Mouse (Mus musculus) bone marrow macrophage, adult 2 months (primary cell): ENCODE measurements around the gene Ccdc170. TPM values are rescaled to one million over a fixed set of nuclear protein-coding genes. Genes with fewer than 3 reads are reported as not detected.

ENCODE experiments used
- H3K27ac ChIP-seq: 2 replicates; pipeline ENCODE4 v1.5.1; 2012; ENCODE audit warnings: low read depth, low read length; ENCODE audit not compliant: insufficient read depth
- H3K4me1 ChIP-seq: 2 replicates; pipeline ENCODE4 v1.6.1; 2012; ENCODE audit warnings: low read length; ENCODE audit not compliant: control insufficient read depth, insufficient read depth
- H3K4me3 ChIP-seq: 2 replicates; pipeline ENCODE4 v1.5.1; 2012; ENCODE audit warnings: mild to moderate bottlenecking, low read length, moderate library complexity; ENCODE audit not compliant: insufficient read depth
- CTCF ChIP-seq: IDR thresholded peaks from 2 replicates; pipeline ENCODE4 v1.5.1; 2012; ENCODE audit warnings: low read depth, mild to moderate bottlenecking, low read length, moderate library complexity
- POLR2A ChIP-seq: IDR thresholded peaks from 2 replicates; pipeline ENCODE4 v1.6.1; 2012; ENCODE audit warnings: mild to moderate bottlenecking, low read depth, low read length, borderline replicate concordance
- polyA plus RNA-seq: library from polyadenylated mRNA; stranded (reverse); fragments of >200 nt; gene quantifications from 2 replicates; pipeline ENCODE4 v1.2.4, GENCODE M21; 2012; ENCODE audit not compliant: missing spikeins, insufficient read depth, insufficient read length

Gene Ccdc170
- polyA plus RNA-seq, 1 experiment, result not detected

- Histone ChIP-seq H3K27ac (no peak overlapping the region), H3K4me1 (0 out of 2 replicates have a peak, but pooled peaks cover 2% of the 10 kb centered on the region), H3K4me3 (no peak overlapping the region)
- TF ChIP-seq CTCF (no peak), POLR2A (no peak)
These were observed 1.4 kb upstream of the Ccdc170 start for GRCm38 (mm10) chr10:4480929-4481328.

- TF ChIP-seq CTCF (no peak), POLR2A (no peak)
- Histone ChIP-seq H3K4me1 (0 out of 2 replicates have a peak, but pooled peaks cover 2% of the 10 kb centered on the region), H3K27ac (no peak overlapping the region), H3K4me3 (no peak overlapping the region)
These were observed 607 bp upstream of the Ccdc170 start for GRCm38 (mm10) chr10:4481695-4482094.

- Histone ChIP-seq H3K4me1 (0 out of 2 replicates have a peak, but pooled peaks cover 2% of the 10 kb centered on the region), H3K27ac (no peak overlapping the region), H3K4me3 (no peak overlapping the region)
- no peak for TF ChIP-seq CTCF
These were observed 1.5 kb downstream of the Ccdc170 start for GRCm38 (mm10) chr10:4483848-4484247.

GRCm38 (mm10) chr10:4484986-4485385 is 2.7 kb downstream of the Ccdc170 start:
- TF ChIP-seq CTCF, result no peak
- no peak for TF ChIP-seq POLR2A
- H3K4me1 ChIP-seq, result 0 out of 2 replicates have a peak, but pooled peaks cover 2% of the 10 kb centered on the region

GRCm38 (mm10) chr10:4489865-4490264 is 7.6 kb downstream of the Ccdc170 start:
- TF ChIP-seq CTCF, result no peak
- no peak for TF ChIP-seq POLR2A
- Histone ChIP-seq H3K4me3 (no peak overlapping the region), H3K4me1 (0 out of 2 replicates have a peak, but pooled peaks cover 2% of the 10 kb centered on the region), H3K27ac (no peak overlapping the region)

More at GRCm38 (mm10) chr10:4484986-4485385, 2.7 kb downstream of the Ccdc170 start:
- Histone ChIP-seq H3K27ac (no peak overlapping the region), H3K4me3 (no peak overlapping the region)

- H3K4me1 ChIP-seq, result no peaks in the 10 kb centered on the region
- TF ChIP-seq POLR2A, result no peak
- no peak for TF ChIP-seq CTCF
- H3K4me3 ChIP-seq, result no peak overlapping the region
These were observed 9.0 kb downstream of the Ccdc170 start for GRCm38 (mm10) chr10:4491281-4491680.

GRCm38 (mm10) chr10:4492045-4492444 is 9.7 kb downstream of the Ccdc170 start:
- TF ChIP-seq CTCF (no peak), POLR2A (no peak)
- no peak overlapping the region for H3K27ac ChIP-seq
- H3K4me1 ChIP-seq, result no peaks in the 10 kb centered on the region
- H3K4me3 ChIP-seq, result no peak overlapping the region

More at GRCm38 (mm10) chr10:4491281-4491680, 9.0 kb downstream of the Ccdc170 start:
- no peak overlapping the region for H3K27ac ChIP-seq

GRCm38 (mm10) chr10:4492909-4493308 is 10.6 kb downstream of the Ccdc170 start:
- no peak for TF ChIP-seq CTCF
- TF ChIP-seq POLR2A, result no peak
- Histone ChIP-seq H3K4me1 (no peaks in the 10 kb centered on the region), H3K27ac (no peak overlapping the region), H3K4me3 (no peak overlapping the region)

- no peak for TF ChIP-seq CTCF
- no peak for TF ChIP-seq POLR2A
- H3K4me1 ChIP-seq, result no peaks in the 10 kb centered on the region
- H3K4me3 ChIP-seq, result no peak overlapping the region
- no peak overlapping the region for H3K27ac ChIP-seq
These were observed 20.9 kb downstream of the Ccdc170 start for GRCm38 (mm10) chr10:4503251-4503650.

- no peak for TF ChIP-seq CTCF
- TF ChIP-seq POLR2A, result no peak
- Histone ChIP-seq H3K4me3 (no peak overlapping the region), H3K4me1 (peaks cover 7% of the 10 kb centered on the region), H3K27ac (no peak overlapping the region)
These were observed 30.4 kb downstream of the Ccdc170 start for GRCm38 (mm10) chr10:4512725-4513124.

GRCm38 (mm10) chr10:4517614-4518013 is 35.3 kb downstream of the Ccdc170 start:
- TF ChIP-seq CTCF (no peak), POLR2A (no peak)
- H3K4me1 ChIP-seq, result peaks cover 4% of the 10 kb centered on the region
- no peak overlapping the region for H3K4me3 ChIP-seq
- H3K27ac ChIP-seq, result no peak overlapping the region
